Mouse (Mus musculus) hindbrain, embryonic 16.5 days (tissue): ENCODE results near the gene Srgap3. TPM values are rescaled to one million over a fixed set of nuclear protein-coding genes. Genes with fewer than 3 reads are reported as not detected.
"Not testable (repeated sequence)": the region's sequence is repeated elsewhere in the genome, so short reads cannot be mapped to it uniquely, and the experiment has no call there.

Experiments used
- ATAC-seq: fragments of 200-750 bp; cut with Nextera tagmentation; 2 replicates; pipeline ENCODE4 v1.8.0; 2017; ENCODE audit warnings: moderate TSS enrichment, moderate library complexity
- H3K27ac ChIP-seq: fragments of 300-500 bp; sonication (generic); 2 replicates; pipeline ENCODE4 v1.5.1; 2014; ENCODE audit warnings: low read depth, mild to moderate bottlenecking, control low read depth, low read length, moderate library complexity
- H3K27me3 ChIP-seq: fragments of 300-500 bp; sonication (generic); replicated peaks from 2 replicates; pipeline ENCODE4 v1.6.1; 2014; ENCODE audit warnings: low read length; ENCODE audit not compliant: control insufficient read depth, insufficient read depth
- H3K36me3 ChIP-seq: fragments of 300-500 bp; sonication (generic); 2 replicates; pipeline ENCODE4 v1.6.1; 2014; ENCODE audit warnings: mild to moderate bottlenecking, low read length, moderate library complexity, mixed read lengths; ENCODE audit not compliant: control insufficient read depth, insufficient read depth
- H3K4me1 ChIP-seq: fragments of 300-500 bp; sonication (generic); 2 replicates; pipeline ENCODE4 v1.6.1; 2014; ENCODE audit warnings: low read depth, low read length; ENCODE audit not compliant: control insufficient read depth, insufficient read depth
- H3K4me2 ChIP-seq: fragments of 300-500 bp; sonication (generic); 2 replicates; pipeline ENCODE4 v1.6.1; 2014; ENCODE audit warnings: mild to moderate bottlenecking, low read length, control low read depth, moderate library complexity
- H3K4me3 ChIP-seq: fragments of 300-500 bp; sonication (generic); 2 replicates; pipeline ENCODE4 v1.5.1; 2014; ENCODE audit warnings: mild to moderate bottlenecking, low read length, control low read depth, moderate library complexity
- H3K9ac ChIP-seq: fragments of 300-500 bp; sonication (generic); 2 replicates; pipeline ENCODE4 v1.6.1; 2014; ENCODE audit warnings: low read depth, mild to moderate bottlenecking, control low read depth, low read length, moderate library complexity
- H3K9me3 ChIP-seq: fragments of 300-500 bp; sonication (generic); 2 replicates; pipeline ENCODE4 v1.6.1; 2014; ENCODE audit warnings: mild to moderate bottlenecking, low read length, moderate library complexity; ENCODE audit not compliant: control insufficient read depth
- WGBS: fragments of 180-500 bp; shearing (Covaris S2); extraction: QIAGEN DNeasy Blood & Tissue Kit; methylation state at CpG from one replicate; pipeline ENCODE4 v1.1.7; 2014; 5-methylcytosine and 5-hydroxymethylcytosine counted together
- polyA plus RNA-seq: library from polyadenylated mRNA; unstranded; fragments of >200 nt; fragmentation: Nextera tagmentation; extraction: Ambion mirVana; gene quantifications from 2 replicates; pipeline ENCODE4 v1.2.1, GENCODE M21; 2015

Gene Srgap3
- polyA plus RNA-seq, 1 experiment from 2014 or later: 27.0 TPM

DNA sequence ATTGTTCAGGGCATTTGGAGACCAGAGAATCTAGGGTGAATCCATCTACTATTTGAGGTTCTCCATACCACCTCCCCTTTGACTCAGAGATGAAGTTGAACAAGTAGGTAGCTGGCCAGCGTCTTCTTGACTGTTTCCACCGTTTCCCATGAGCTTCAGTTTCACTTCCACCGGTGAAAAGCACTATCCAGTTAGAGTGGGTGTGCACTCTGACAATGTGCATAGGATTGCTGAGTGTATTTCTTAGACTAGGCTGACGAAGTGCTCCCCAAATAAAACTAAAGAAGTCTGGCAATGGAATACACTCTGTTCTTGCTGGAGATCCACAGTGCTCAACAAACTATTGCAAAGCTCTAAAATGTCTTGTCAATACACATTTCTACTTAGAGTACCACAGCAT lies 221.6 kb downstream of the Srgap3 start:
- Histone ChIP-seq H3K27me3 (no peaks in the 10 kb centered on the region), H3K27ac (no peak overlapping the region), H3K9ac (no peak overlapping the region), H3K4me1 (peaks cover 4% of the 10 kb centered on the region), H3K4me3 (no peak overlapping the region), H3K4me2 (no peak overlapping the region), H3K9me3 (no peaks in the 10 kb centered on the region), H3K36me3 (peaks cover 22% of the 10 kb centered on the region)
- WGBS: 92% methylated on average over 4 of the region's 4 CpGs
- ATAC-seq: no peak

DNA sequence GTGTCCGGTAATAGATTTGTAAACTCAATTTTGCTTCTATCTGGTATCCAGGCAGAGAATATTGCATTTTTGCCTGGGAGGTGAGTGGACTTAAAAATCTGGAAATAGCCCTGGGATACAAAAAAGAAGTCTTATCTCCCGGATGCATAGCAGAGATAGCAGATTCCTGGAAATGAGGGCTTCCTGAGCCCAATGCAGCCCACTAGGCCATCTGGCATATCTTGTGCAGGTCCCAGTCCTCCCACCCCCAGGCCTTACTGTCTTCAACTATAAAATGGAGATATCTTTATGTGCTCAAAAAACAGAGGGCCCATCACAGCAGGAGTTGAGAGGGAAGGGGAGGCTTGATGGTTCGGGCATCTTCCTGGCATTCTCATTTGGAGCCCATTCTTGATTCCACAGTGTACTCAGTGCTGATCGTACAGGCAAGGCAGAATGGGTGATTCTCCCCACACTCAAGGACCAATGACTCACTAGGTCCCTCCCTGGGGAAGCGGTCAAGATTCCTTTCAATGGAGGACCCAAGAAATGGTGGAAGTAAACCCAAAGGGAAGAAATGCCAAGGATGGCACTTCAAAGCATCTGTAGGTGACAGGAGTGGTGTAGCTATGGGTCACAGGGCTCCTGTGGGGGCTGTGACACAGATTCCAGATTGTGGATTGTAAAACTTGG lies 226.5 kb downstream of the Srgap3 start:
- no peak overlapping the region for H3K9ac ChIP-seq
- ATAC-seq: no peak
- no peak overlapping the region for H3K4me2 ChIP-seq
- no peak overlapping the region for H3K27ac ChIP-seq
- no peaks in the 10 kb centered on the region for H3K4me1 ChIP-seq
- H3K27me3 ChIP-seq: no peaks in the 10 kb centered on the region
- H3K9me3 ChIP-seq: no peaks in the 10 kb centered on the region
- peaks cover 9% of the 10 kb centered on the region for H3K36me3 ChIP-seq
- WGBS: 65% methylated on average over 5 of the region's 5 CpGs
- no peak overlapping the region for H3K4me3 ChIP-seq

DNA sequence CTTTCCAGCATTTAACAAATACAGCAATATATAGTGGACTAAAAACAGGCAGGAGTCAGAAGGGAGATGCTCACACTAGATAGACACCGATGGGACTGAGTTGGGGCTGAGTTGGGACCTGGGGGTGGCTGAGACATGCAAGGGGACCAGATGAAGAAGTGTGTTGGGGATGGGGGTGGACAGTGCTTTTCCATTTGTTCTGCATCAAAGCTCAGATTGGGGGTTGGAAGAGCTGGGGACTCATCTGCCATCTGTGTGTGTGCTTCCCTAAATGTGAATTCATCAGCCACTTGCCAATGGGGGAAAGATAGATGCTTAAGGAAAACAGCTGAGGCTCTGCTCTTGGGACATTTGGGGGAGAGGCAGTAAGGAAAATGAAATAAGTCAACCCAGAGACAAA lies 227.1 kb downstream of the Srgap3 start:
- Histone ChIP-seq H3K4me3 (no peak overlapping the region), H3K4me1 (no peaks in the 10 kb centered on the region), H3K36me3 (peaks cover 9% of the 10 kb centered on the region), H3K27ac (no peak overlapping the region), H3K9me3 (no peaks in the 10 kb centered on the region), H3K4me2 (no peak overlapping the region), H3K9ac (no peak overlapping the region), H3K27me3 (no peaks in the 10 kb centered on the region)
- WGBS: 57% methylated on average over 1 of the region's 1 CpGs
- no peak for ATAC-seq

- peaks cover 2% of the 10 kb centered on the region; the same call in 1 of the 2 replicates for H3K36me3 ChIP-seq
- H3K27ac ChIP-seq: no peak overlapping the region
- no peaks in the 10 kb centered on the region for H3K9me3 ChIP-seq
- ATAC-seq: 0 out of 2 replicates have a peak, but pooled peaks have one; percentile 32
- no peaks in the 10 kb centered on the region for H3K4me1 ChIP-seq
- no peak overlapping the region for H3K4me2 ChIP-seq
- H3K9ac ChIP-seq: no peak overlapping the region
- 55% methylated on average over 5 of the region's 5 CpGs for WGBS
- no peaks in the 10 kb centered on the region for H3K27me3 ChIP-seq
- no peak overlapping the region for H3K4me3 ChIP-seq
Observed at GRCm38 (mm10) chr6:112717168-112717567, 229.9 kb downstream of the Srgap3 start.

DNA sequence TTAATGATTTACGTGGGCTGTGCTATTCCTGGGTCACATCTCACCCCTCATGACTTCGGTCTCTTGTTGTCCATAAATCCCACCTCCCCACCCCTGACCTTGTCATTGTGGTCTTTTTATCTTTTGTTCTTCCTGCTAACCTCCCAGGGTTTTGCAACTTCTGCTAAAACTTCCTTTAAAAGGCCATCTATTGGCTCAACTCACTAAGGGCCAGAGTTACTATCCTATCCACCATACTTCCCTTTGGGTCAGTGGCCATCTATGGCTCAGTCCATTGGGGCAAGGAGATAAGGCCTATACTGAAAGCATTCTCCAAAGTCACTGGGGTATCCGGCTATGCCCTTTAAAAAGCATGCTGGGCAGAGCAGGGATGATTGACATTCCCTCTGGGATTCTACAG lies 233.1 kb downstream of the Srgap3 start:
- no peak overlapping the region for H3K4me3 ChIP-seq
- no peaks in the 10 kb centered on the region for H3K27me3 ChIP-seq
- no peak for ATAC-seq
- no peaks in the 10 kb centered on the region for H3K36me3 ChIP-seq
- no peak overlapping the region for H3K9ac ChIP-seq
- no peaks in the 10 kb centered on the region for H3K4me1 ChIP-seq
- no peaks in the 10 kb centered on the region for H3K9me3 ChIP-seq
- 82% methylated on average over 3 of the region's 3 CpGs for WGBS
- H3K4me2 ChIP-seq: no peak overlapping the region
- no peak overlapping the region for H3K27ac ChIP-seq

DNA sequence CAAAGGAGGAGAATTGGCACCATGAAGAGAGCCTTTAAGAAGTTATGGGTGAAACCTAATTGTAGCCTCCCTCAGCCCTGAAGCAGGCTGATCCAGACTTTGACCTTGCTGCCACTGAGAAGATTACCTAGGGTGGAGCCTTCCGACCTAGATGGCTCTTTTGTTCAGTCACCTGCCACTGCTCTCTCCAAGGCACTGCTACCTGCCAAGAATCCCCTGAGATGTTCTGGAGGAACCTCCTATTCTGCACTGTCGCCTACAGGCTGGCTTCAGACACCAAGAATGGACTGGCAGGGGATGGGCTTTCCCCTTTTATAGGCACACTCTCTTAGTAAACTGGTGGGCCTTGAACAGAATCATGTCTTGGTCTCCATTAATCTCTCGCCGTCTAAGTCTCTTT lies 244.8 kb downstream of the Srgap3 start:
- not testable (repeated sequence) for H3K36me3 ChIP-seq, H3K4me2 ChIP-seq, H3K27ac ChIP-seq, ATAC-seq, H3K9ac ChIP-seq, H3K9me3 ChIP-seq, H3K27me3 ChIP-seq, H3K4me1 ChIP-seq, H3K4me3 ChIP-seq
- 90% methylated on average over 4 of the region's 4 CpGs for WGBS

DNA sequence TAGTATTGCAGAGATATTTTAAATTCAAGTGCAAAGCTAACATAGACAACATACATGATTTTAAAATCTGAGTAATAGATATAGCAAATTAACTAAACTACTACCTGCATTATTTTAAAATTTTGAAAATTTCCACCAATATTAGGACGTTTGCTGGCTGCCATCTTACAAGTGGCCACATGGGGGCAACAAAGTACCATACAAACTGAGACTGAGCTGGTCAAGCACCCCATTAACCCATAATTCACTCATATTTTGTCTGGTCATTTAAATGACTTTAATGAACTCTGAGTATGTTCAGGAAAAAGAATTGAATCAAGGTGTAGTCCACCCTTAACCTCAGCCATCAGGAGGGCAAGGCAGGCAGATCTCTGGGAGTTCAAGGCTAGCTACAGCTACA lies 246.7 kb downstream of the Srgap3 start:
- ATAC-seq: no peak
- Histone ChIP-seq H3K4me3 (no peak overlapping the region), H3K27ac (no peak overlapping the region), H3K9ac (no peak overlapping the region), H3K36me3 (no peaks in the 10 kb centered on the region), H3K4me2 (no peak overlapping the region), H3K27me3 (no peaks in the 10 kb centered on the region), H3K9me3 (no peaks in the 10 kb centered on the region), H3K4me1 (peaks cover 4% of the 10 kb centered on the region; the same call in 1 of the 2 replicates)
- 0% methylated on average over 1 of the region's 1 CpGs for WGBS

- 62% methylated on average over 1 of the region's 1 CpGs for WGBS
- ATAC-seq: no peak
- no peaks in the 10 kb centered on the region for H3K9me3 ChIP-seq
Observed at GRCm38 (mm10) chr6:112699115-112699514, 248.0 kb downstream of the Srgap3 start.

DNA sequence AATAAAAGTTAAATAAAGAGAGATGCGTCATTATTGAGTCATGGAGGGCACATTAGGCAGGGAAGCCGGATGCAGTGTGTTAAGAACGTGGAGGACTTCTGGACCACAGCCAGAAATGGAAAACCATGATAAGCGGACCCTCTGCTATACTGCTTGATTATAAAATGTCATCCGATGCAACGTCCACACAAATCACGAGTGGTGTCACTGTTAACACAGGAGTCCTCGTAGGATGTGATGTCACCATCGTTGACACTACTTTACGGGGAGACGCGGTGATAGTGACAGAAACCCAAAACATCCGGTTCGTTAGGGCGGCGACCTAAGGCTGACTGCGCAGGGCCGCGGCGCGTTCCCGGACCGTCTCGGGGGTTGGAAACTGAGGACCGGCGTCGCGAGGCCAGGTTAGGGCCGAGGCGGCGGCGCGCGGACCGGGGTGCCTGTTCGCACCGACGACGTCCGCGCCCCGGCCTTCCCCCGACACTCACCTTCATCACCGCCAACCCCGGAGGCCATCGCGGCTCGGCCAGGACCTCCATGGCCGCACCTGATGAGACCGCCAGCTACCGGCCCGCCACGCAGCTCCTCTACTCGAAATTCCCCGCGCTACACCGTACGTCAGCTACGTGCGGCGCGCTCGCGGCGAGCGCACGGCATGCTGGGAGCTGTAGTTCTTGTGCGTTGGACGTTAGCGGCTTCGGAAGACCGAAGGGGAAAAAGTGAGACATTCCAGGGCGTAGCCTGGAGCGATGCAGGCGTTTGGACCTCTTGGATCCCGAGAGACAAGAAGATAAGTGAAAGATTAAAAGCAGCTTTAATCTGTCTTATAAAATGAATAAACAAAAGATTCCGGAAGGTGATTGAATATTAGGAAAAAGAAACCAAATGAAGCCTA lies 250.8 kb downstream of the Srgap3 start, which contains the start of gene Rad18:
Gene Rad18, minus strand, starts transcription at position 631 of the 895 bp plus-strand sequence.
- Histone ChIP-seq H3K4me1 (peaks cover 4% of the 10 kb centered on the region; the same call in 1 of the 2 replicates), H3K27me3 (no peaks in the 10 kb centered on the region), H3K27ac (no peak within 1 kb of the TSS), H3K36me3 (no peaks in the 10 kb centered on the region), H3K9me3 (no peaks in the 10 kb centered on the region), H3K4me3 (peak within 1 kb of the TSS; percentile 60), H3K4me2 (peak within 1 kb of the TSS; percentile 77), H3K9ac (peak within 1 kb of the TSS; percentile 67)
- under 1% methylated on average over 77 of the region's 77 CpGs for WGBS
- peak; percentile 95 for ATAC-seq

More at GRCm38 (mm10) chr6:112699115-112699514, 248.0 kb downstream of the Srgap3 start:
- H3K36me3 ChIP-seq: no peaks in the 10 kb centered on the region
- H3K4me3 ChIP-seq: no peak overlapping the region
- no peaks in the 10 kb centered on the region for H3K27me3 ChIP-seq
- H3K27ac ChIP-seq: no peak overlapping the region
- no peak overlapping the region for H3K4me2 ChIP-seq
- peaks cover 4% of the 10 kb centered on the region; the same call in 1 of the 2 replicates for H3K4me1 ChIP-seq
- H3K9ac ChIP-seq: no peak overlapping the region
